Mouse (Mus musculus) layer of hippocampus, adult 9-10 months (tissue): ENCODE data around the gene Trip6.

Experiments
- DNase-seq: peaks from one replicate; pipeline ENCODE4 v3.0.0; 2022; ENCODE audit warnings: low spot score

The Trip6 gene

DNA sequence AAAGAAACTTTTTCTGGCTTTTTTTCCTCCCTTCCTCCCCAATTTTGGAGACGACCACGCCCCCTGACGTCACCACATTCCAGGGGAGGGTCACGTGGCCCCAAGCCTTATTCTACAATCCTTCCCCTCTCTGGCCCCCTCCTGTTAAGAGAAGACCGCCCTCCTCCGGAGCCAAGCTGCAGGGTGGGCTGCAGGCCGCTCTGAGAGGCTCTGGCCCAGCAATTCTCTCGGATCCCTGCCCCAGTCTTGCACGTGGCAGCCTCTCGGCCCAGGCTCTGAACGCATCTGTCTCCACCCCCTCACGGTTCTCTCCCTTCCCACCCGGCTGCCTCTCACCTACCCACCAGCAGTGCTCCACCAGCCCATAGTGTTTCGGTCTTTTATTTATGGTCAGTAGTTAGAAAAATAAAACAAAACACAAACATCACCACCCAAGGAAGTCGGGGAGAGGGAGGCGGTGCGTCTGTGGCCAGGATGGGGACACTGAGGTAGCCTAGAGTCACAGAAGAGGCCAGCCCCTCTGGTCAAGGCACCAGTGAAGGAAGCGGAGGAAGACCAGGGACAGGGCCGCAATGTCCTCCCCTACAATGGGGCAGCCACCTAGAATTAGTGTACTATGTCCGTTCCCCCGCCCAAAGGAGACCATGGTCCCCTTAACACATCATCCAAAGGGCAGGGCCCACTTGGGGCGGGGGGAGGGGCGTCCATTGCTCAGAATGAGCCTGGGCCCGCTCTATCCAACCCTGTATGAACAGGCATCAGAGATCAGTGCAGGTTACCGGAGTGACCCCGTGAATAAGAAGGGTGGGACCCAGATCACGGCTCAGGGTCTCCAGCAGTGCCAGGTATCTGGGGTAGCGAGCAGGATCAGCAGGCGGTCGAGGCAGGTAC, at the start of gene Trip6:
Gene Trip6 (minus strand): TSS at position 212 of the 891 bp plus-strand sequence.
- no peak for DNase-seq

DNA sequence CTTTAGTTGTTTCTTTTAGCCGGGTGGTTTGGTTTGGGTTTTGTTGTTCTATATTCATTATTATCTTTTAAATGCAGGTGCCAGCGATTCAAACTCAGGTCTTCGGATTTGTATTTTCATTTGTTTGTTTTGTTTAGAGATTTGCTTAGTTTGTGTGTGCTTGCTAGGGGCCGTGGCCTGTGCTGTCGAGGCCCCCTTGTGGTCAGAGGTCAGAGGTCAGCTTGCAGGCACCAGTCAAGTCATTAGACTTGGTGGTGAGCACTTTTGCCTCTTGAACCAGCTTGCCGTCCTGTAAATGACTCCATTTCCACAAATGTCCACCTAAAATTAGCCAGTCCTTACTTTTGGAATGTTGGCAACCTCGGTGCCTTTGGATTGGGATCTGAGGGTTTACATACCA, 44.2 kb upstream of the Trip6 start:
- DNase-seq = no peak

DNA sequence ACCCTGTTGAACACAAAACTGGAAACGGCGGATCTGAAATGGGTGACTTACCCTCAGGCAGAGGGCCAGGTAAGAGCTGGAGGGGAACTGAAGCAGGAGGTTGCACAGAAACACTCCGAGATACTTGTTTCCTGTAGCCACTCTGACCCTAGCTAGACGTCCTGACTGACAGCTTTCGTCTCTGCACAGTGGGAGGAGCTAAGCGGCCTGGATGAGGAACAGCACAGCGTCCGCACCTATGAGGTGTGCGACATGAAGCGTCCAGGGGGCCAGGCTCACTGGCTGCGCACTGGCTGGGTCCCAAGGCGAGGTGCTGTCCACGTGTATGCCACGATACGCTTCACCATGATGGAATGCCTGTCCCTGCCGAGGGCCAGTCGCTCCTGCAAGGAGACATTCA, 39.9 kb upstream of the Trip6 start:
- DNase-seq = no peak

DNA sequence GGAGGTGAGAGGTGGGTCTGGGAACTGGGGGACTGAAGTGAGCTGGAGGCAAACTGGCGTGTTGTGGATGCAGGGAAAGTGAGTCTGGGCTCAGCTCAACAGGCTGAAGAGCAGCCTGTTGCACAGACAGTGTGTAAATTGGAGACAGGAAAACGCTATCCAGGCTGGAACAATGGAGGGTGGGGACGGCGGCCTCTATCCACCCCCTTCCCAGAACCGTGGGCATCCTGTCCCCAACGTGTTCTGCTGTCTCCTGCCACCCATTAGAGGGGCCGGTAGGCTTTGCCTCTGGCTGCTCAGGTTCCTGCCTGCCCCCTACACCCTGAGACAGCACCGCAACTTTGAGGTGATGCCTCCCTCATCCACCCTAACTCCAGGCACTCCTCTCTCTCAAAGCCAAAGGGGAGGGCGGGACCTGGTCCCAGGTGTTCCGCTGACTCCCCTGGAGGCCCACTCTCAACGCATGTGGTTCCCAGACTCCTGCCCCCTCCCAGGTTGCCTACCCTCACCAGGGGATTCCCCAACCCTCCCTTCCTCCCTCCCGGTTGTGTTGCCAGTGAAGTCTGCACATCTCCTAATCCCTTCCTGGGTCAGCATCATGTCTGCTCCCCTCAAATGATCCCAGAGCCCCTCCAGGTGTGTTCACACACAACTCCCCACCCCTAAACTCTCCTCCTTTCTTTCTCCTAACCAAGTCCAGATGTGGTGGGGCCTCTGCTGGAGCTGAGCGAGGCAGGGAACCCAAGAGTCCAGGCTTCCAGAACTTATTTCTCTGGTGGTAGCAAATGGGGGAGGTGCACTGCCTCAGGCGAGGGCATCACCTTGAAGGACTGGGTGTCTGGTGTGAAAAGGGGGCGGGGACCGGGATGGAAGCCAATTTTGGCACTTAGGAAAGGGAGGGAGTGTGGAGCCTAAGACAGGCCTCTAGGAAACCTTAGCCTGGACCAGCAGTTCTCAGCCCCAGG, 38.1 kb upstream of the Trip6 start:
- DNase-seq = no peak

DNA sequence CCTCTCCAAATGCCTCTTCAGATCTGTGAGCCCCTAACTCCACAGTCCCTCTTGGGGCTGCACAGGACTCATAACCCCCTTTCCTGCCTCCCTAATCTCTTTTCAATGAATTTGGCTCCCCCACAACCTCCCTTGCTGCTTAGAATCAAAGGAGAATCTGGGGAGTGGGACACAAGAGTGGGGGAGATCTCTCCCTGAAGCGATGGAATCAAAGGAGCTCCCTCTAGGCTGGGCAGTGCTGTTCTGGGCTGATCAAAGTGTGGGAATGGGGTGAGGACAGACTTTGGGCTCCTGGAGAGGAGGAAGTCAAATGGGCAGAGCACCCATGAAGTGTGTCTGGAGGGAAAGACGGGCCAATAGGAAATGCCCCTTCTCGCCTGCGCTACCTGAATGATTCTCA, 37.2 kb upstream of the Trip6 start:
- DNase-seq = no peak

DNA sequence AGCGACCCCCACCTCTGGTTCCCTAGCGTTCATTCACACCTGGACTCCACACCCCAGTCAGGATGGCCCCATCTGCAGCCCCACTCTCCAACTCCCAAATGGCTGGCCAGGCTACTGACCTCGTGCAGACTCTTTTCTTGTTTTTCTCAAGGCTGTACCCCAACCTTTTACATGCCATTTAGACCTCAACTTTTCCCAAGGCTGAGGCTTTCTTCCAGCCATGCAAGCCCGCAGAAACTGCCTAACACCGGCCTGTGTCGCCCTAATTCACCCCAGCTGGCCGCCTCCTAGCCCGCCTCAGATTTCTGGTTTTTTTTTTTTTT, 36.8 kb upstream of the Trip6 start:
- no peak for DNase-seq

DNA sequence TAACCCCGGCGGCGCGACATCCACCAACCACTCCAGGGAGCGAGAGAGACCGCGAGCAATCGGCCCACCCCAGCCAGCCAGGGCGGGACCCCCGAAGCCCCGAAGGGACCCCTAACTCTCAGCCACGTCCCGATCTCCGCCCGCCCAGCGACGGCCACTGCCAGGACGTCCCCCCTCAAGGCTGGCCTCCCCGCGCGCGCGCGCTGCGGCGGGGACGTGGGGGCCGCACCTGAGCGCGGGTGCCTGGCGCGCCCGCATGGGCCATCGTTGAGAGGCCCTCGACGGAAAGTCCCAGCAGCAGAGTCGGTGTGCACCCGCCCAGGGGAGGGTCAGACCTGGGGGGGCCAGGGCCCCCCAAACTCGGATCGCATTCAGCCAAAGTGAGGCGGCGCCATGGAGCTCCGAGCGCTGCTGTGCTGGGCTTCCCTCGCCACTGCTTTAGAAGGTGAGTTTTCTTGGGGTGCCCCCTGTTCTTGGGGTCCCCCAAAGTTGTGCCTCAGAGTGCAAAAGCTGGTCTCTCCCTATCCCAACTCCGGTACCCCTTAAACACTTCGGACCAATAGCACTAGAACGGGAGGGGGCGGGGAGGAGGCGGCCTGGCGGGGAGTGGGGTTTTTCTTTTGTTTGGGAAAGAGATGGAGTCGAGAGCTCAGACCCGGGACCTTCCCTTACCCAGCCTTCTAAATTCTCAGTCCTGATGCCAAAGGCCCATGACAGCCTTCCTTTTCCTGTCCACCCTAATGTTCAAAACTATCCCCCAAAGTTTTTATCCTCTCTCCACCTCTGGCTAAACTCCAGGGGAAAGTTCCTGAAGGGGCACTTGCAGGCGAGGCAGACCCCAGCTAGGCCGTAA, 36.2 kb upstream of the Trip6 start:
- no peak for DNase-seq

DNA sequence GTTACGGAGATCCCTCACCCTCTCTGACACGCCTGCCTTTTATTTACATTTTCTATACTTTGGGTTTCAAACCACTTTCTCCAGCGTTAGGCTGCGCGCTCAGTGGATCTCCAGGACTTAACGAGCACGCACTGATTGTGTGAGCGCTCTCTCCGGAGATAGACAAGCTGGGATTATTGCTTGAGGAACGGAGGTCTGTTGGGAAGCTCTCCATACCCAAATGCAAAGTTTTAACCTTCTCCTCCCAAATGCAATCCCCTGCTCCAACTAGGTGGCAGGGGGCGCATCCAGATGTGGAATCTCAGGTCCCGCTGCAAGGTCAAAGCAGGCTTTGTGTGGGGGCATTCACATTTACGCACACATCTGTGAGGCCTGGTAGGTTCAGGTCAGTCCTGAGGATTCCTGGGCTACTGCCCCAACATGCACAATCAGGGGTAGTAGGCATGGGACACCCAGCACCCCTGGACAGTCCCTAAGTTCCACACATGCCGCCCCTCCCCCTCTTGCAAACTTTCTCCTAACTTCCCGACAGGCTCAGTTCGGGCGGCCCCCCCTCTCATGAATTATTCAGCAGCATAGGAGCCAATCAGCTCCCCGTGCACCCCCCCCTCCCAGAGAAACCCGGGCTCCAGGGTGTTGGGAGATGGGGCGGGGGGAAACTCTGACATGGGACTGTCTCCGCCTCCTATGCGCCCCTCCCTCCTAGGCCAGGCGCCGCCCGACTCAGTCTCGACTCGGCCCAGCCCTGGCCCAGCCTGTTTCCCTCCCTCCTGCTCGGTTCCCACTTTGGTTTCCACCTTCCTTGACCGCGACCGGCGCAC, 35.4 kb upstream of the Trip6 start, which contains the start of gene Ephb4:
Gene Ephb4 (plus strand): TSS at position 726 of the 821 bp plus-strand sequence.
- DNase-seq = no peak

DNA sequence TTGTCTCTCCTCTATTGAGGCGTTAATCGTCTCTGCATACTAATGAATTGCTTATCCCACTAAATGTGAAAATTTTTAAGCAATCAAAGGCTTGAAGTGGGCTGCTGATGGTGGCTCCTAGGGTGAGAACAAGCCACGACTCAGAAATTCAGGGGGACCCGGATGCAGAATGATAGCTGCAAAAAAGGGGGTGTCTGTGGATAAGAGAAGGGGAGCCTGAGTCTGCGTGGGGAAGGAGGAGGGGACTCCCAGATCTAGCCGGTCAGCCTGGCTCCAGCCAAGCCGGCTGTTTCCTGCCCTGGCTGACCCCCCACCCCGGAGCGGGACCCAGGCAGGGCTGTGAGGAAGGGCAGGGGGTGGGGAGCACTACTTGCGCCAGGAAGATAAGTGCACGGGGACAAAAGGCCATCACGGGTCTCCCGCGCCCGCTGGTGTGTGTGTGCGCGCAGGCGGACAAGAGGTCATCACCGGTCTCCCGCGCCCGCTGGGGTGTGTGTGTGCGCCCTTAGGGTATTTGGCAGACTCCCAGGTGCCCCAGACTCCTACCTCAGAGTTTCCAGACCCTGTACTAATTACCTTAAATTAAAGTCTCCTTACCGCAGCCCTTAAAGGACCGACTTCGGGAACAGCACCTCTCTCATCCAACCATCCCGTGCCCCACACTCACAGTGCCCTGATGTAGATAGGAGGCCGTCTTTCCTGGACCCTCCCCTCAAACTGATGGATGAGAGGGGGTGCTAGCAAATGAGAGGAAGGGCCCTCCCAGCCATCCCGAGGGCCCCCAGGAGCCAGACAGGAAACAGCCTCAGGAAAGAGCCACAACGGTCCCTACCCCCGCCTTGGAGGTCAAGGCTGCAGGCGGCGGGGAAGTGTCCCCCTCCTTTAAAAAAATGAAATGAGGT, 34.5 kb upstream of the Trip6 start:
- no peak for DNase-seq

DNA sequence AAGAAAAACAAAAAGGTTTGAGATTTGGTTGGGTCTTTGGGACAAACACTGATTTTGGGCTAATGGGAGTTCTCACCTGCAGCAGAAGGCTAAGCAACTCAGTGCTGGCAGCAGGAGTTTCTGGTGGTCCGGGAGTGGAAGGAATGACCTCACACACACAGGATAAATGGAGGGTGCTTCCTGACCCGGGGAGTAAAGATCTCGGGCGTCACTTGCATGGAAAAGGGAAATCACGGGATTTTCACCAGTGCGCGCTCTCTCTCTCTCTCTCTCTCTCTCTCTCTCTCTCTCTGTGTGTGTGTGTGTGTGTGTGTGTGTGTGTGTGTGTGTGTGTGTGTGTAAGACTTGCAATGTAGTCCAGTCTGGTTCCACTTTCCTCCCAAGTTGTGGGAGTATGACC, 33.7 kb upstream of the Trip6 start:
- DNase-seq = no peak

DNA sequence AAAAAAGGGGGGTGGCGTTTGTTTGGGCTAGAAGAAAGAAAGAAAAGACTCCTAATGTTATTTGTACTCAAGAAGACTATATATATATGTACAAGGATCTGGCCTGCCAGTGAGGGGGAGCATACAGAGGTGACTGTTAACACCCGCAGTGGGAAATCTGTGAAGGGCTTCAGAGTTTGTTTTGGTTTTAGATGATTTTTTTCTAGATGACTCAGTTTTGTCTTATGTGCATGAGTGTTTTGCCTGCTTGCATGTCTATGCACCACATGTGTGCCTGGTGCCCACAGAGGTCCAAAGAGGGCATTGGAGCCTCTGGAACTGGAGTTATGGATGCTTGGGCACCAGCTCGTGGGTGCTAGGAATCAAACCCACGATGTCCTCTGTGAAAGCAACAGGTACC, 32.8 kb upstream of the Trip6 start:
- DNase-seq = no peak

DNA sequence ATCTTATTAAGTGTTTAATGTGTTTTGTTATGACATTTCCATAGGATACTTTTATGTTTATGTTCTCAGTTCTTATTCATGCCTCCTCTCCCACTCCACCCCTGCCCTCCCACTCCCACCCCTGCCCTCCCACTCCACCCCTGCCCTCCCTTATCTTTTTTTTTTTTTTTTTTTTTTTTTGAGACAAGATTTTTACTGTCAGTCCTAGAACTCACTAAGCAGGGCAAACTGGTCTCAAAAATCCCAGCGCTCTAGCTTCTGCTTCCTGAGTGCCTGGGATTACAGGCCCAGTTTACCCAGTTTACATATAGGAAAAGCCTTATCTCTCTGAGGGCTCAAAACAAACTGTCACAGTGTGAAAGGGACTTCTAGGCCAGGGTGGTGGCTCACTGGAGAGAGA, 32.2 kb upstream of the Trip6 start:
- no peak for DNase-seq

DNA sequence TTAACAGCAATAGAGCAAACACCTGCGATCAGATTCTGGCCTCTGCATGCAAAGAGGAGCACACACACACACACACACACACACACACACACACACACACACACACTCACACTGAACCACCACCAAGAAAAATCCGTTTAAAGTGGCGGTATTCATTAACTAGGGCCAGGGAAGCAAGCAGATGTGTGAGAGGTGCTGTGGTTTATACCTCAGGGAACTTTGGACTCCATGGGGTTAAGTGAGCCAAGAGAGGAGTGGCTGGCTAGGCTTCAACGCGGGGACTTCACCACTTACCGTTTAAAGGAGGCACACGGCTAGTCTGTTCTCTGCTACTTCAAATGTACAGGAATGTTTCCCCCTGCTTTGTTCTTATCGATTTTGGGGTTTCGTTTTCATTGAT, 31.6 kb upstream of the Trip6 start:
- DNase-seq = no peak

DNA sequence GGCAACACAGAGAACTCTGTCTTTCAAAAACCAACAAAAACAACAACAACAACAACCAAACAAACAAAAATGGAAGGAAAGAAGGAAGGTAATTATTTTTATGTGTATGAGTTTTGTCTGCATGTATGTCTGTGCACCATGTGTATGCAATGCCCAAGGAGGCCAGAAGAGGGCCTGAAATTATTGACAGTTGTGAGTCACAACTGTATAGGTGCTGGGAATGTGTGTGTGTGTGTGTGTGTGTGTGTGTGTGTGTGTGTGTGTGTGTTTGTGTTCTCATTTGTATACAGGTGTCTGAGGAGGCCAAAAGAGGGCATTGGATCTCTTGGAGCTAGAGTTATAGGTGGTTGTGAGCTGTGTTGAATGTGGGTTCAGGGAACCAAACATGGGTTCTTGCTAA, 29.7 kb upstream of the Trip6 start:
- DNase-seq = no peak

DNA sequence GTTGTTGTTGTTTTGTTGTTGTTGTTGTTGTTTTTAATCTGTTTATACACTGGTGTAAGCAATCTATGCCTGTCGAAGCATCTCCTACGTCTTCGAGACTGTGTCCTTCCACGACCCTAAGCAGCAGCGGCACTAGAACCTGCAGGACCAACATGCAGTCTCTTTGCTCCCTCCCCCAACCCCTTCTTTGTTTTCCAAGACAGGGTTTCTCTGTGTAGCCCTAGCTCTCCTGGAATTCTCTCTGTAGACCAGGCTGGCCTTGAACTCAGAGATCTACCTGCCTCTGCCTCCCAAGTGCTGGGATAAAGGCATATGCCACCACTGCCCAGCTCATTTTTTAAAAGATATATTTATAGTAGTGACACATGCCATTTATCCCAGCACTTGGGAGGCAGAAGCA, 29.2 kb upstream of the Trip6 start:
- no peak for DNase-seq

DNA sequence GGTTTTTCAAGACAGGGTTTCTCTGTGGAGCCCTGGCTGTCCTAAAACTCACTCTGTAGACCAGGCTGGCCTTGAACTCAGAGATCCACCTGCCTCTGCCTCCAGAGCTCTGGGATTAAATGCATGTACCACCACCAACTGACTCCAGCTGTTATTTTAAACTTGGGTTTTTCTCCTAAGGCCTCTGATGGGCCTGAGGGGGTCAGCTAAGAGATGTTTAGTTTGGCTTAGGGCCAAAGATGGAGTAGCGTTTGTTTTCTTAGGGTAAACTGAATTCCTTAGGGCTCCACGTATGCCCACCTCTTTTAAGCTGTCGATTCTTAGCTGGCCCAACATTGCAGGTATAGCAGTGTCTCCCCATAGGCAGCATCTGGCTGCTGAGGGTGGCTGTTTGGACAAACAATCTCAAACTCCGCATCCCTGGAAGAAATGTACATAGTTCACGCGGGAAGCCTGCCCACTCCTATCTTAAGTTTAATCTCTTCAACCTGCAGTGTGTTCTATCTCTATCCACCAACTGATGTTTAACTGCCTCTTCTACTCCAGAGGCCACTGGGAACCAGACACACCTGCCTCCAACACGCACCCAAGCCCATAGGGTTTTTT, 28.3 kb upstream of the Trip6 start:
- DNase-seq = no peak

DNA sequence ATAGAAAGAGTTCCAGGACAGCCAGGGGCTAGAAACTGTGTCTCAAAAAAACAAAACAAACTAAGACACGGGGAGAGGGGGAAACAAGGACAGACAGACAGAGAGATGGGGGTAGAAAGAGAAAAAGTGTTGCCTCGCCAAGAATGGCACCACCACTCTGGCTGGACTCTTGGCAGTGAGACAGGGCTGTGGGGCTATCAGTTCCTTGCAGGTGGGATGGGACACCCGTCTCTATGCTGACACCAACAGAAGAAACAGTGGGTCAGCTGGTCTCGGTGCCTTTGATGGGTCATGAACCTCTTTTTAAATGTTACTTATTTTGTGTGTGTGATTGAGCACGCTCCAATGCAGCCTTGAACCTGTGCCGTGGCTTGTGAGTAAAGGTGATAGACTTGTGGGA, 26.0 kb upstream of the Trip6 start:
- DNase-seq = no peak

DNA sequence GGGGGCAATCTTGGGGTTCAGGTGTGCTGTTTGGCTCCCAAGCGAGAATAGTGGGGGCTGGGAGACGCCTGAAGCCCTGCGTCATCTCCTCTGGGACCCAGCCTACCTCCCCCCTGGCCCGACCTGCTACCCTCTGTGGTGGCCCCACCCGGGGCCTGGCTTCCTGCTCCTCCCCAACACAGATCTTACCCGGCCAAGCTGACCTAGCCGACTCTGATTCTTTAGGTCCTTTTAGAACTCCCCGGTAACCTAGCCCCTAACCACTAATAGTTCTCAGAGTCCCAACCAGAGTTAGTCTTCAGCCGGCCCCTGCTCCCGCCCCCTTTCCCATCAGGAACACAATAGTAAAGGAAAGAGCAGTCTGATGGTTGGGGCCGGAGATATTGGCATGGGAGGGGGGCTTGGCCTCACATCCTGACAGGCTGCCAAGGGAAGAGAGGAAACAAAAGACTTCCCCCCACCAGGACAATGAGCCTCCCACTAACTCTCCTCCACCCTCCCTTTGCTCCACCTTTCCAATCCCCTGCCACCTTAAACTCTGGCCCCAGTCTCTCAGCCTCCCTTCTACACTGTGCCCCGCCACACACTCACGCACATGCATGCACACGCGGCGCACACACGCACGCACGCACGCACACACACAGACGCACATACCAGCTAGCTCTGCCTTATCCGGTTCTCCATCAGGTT, 25.2 kb upstream of the Trip6 start:
- DNase-seq = no peak

DNA sequence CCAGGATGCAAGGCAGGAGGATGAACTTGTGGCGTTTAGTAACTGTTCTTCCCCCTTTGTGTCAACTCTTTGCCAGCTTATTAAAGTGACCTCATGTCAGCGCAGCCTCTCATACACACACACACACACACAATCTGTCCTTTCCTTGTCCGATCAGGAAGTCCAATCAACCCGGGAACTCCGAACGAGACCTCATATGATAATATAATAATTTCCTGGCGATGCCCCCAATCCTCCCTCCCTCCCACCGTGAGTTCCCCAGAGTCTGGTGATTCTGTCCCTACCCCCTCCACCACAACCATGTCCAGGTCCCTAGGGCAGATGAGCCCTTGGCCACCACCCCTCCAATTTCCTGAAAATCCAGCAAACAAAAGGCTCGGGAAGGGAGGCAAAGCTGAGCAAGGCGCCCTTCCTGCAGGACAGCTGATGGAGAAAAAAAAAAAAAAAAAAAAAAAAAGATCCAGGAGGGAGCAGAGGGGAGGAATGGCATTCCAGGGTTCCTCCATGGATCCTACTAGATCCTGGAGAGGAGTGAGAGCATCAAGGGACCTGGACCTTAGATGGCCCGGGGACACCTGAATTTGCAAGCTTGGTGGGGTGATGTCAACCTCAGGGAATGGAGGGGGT, 24.6 kb upstream of the Trip6 start:
- DNase-seq = no peak
